Mouse (Mus musculus): ENCODE measurements around the gene Anks1b.

Gene Anks1b

GRCm38 (mm10) chr10:90169941-90170580 is 296.8 kb downstream of the Anks1b start:
- DNase-seq (ENCODE audit: low spot score) = peak; percentile 13

GRCm38 (mm10) chr10:90190366-90190765 is 317.1 kb downstream of the Anks1b start:
- DNase-seq (ENCODE audit: low spot score) = no peak

- no peak for DNase-seq (ENCODE audit: low spot score)
These were observed 323.6 kb downstream of the Anks1b start for GRCm38 (mm10) chr10:90196936-90197335.

GRCm38 (mm10) chr10:90210044-90210443 is 336.7 kb downstream of the Anks1b start:
- DNase-seq (ENCODE audit: low spot score) = no peak

GRCm38 (mm10) chr10:90220470-90220869 is 347.2 kb downstream of the Anks1b start:
- DNase-seq (ENCODE audit: low spot score) = no peak

GRCm38 (mm10) chr10:90222793-90223495 is 349.6 kb downstream of the Anks1b start:
- no peak for DNase-seq (ENCODE audit: low spot score)

GRCm38 (mm10) chr10:90235273-90235672 is 362.0 kb downstream of the Anks1b start:
- DNase-seq (ENCODE audit: low spot score) = no peak

GRCm38 (mm10) chr10:90237290-90237689 is 364.0 kb downstream of the Anks1b start:
- DNase-seq (ENCODE audit: low spot score) = no peak

GRCm38 (mm10) chr10:90258944-90259714 is 385.8 kb downstream of the Anks1b start:
- no peak for DNase-seq (ENCODE audit: low spot score)

GRCm38 (mm10) chr10:90271321-90271720 is 398.0 kb downstream of the Anks1b start:
- DNase-seq (ENCODE audit: low spot score) = no peak

GRCm38 (mm10) chr10:90273311-90273710 is 400.0 kb downstream of the Anks1b start:
- no peak for DNase-seq (ENCODE audit: low spot score)

GRCm38 (mm10) chr10:90286589-90286988 is 413.3 kb downstream of the Anks1b start:
- no peak for DNase-seq (ENCODE audit: low spot score)

GRCm38 (mm10) chr10:90303249-90303648 is 429.9 kb downstream of the Anks1b start:
- no peak for DNase-seq (ENCODE audit: low spot score)

GRCm38 (mm10) chr10:90306156-90306555 is 432.8 kb downstream of the Anks1b start:
- no peak for DNase-seq (ENCODE audit: low spot score)

GRCm38 (mm10) chr10:90307931-90308555 is 434.7 kb downstream of the Anks1b start:
- peak; percentile 34 for DNase-seq (ENCODE audit: low spot score)

- DNase-seq (ENCODE audit: low spot score) = no peak
These were observed 456.5 kb downstream of the Anks1b start for GRCm38 (mm10) chr10:90329781-90330180.

GRCm38 (mm10) chr10:90345394-90345793 is 472.1 kb downstream of the Anks1b start:
- peak; percentile 16 for DNase-seq (ENCODE audit: low spot score)

- DNase-seq (ENCODE audit: low spot score) = no peak
These were observed 482.9 kb downstream of the Anks1b start for GRCm38 (mm10) chr10:90356258-90356657.

- no peak for DNase-seq (ENCODE audit: low spot score)
These were observed 484.0 kb downstream of the Anks1b start for GRCm38 (mm10) chr10:90357169-90357907.

- DNase-seq (ENCODE audit: low spot score) = no peak
These were observed 495.7 kb downstream of the Anks1b start for GRCm38 (mm10) chr10:90369015-90369414.

- no peak for DNase-seq (ENCODE audit: low spot score)
These were observed 497.4 kb downstream of the Anks1b start for GRCm38 (mm10) chr10:90370751-90371150.

GRCm38 (mm10) chr10:90373469-90373868 is 500.2 kb downstream of the Anks1b start:
- no peak for DNase-seq (ENCODE audit: low spot score)
